Mouse (Mus musculus): ENCODE results near the gene Ankrd53. TPM values are rescaled to one million over a fixed set of nuclear protein-coding genes. Genes with fewer than 3 reads are reported as not detected.

Gene Ankrd53
- total RNA-seq (2017): not detected in 3 replicates

- no peak for ATAC-seq (replicated peaks; ENCODE audit: insufficient number of reproducible peaks, low FRiP score, low TSS enrichment, poor library complexity, severe bottlenecking)
Observed at GRCm38 (mm10) chr6:83762344-83762743, at the start of gene Ankrd53. TSS of gene Ankrd53 (plus strand) at chr6:83762644.

- no peak for ATAC-seq (replicated peaks; ENCODE audit: insufficient number of reproducible peaks, low FRiP score, low TSS enrichment, poor library complexity, severe bottlenecking)
Observed at GRCm38 (mm10) chr6:83713271-83714136, 48.9 kb upstream of the Ankrd53 start.

GRCm38 (mm10) chr6:83714221-83715123 is 48.0 kb upstream of the Ankrd53 start:
- ATAC-seq (replicated peaks; ENCODE audit: insufficient number of reproducible peaks, low FRiP score, low TSS enrichment, poor library complexity, severe bottlenecking): no peak

DNA sequence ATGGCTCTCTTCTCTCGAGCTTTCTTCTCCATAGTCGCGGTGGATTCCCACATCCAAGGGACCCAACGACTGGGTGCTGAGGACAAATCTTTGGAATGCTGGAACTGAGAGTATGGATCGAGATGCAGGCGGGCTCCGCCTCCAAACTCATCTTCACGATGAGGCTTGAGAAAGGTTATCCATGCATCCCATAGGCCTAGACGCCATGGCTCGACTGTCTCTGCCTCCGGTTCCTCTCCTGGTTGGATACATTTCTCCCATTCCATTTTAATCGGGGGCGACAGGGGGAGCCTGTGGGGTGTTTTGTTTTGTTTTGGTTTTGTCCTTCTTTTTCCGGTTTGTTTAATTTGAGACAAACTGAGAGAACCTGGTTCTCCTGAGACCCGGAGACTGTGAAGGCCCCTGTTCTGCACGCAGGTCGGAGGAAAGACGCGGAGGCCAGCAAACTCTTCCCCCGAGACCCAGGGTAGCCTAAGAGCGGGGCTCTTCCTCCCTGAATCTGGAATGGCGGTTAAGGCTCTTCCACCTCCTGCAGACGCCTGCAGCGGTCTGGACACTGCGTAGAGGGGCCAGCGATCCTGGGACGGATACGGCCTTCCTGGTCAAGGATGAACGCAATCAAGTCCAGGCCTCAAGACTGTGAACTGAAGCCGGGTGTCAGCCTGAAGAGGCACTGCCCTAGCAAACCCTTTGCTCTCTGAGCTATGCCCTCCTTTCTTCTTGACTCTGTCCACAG is 46.8 kb upstream of the Ankrd53 start:
- ATAC-seq (replicated peaks; ENCODE audit: insufficient number of reproducible peaks, low FRiP score, low TSS enrichment, poor library complexity, severe bottlenecking): no peak

DNA sequence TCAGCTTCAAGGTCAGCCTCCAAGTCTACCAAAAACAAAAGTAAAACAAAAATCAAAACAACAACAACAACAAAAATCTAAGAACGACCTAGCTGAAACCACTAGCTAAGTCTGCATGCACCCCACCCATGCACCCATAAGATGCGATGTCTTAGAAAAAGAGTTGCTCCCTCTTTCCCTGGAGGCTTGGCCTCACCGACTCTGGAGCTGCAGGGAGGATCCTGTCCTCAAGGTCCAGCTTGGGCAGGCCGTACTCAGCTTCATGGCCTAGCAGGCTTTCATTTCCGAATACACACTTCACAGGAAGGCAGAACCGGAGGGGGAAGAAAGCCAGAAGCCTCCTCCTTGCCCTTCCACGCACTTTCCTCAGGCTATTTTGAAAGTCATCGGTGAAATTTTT is 45.4 kb upstream of the Ankrd53 start:
- ATAC-seq (replicated peaks; ENCODE audit: insufficient number of reproducible peaks, low FRiP score, low TSS enrichment, poor library complexity, severe bottlenecking): no peak

GRCm38 (mm10) chr6:83722526-83722925 is 39.9 kb upstream of the Ankrd53 start:
- no peak for ATAC-seq (replicated peaks; ENCODE audit: insufficient number of reproducible peaks, low FRiP score, low TSS enrichment, poor library complexity, severe bottlenecking)

DNA sequence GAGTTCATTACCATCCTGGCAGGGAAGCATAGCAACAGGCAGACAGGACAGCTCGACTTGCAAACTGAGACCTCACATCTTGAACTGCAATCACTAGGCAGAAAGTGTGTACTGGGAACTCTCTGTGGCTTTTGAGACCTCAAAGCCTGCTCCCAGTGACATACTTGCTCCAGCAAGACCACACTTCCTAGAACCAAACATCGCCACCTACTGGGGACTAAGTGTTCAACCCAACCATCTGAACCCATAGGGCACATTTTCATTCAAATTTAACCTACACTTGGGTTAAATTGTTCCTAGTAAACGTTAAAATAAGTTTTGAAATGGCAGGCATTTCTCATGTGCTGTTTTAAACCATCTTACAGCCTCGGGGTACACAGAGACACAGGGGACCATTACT is 35.3 kb upstream of the Ankrd53 start:
- no peak for ATAC-seq (replicated peaks; ENCODE audit: insufficient number of reproducible peaks, low FRiP score, low TSS enrichment, poor library complexity, severe bottlenecking)

DNA sequence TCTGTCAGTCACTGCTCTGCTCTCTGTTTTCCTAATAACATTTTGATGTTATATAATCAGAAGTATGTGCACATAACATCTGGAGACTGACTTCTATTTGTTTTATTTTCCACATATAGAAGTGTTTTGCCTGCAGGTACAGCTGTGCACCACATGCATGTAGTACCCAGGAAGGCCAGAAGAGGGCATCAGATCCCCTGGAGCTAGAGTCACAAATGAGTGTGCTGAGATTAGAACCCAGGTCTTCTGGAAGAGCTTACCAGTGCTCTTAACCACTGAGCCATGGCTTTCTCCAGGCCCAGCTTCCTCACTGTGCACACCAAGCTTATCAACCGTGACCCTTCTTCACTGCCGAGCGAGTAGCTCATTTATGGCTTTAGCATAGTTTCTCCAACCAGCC is 34.0 kb upstream of the Ankrd53 start:
- ATAC-seq (replicated peaks; ENCODE audit: insufficient number of reproducible peaks, low FRiP score, low TSS enrichment, poor library complexity, severe bottlenecking): no peak

GRCm38 (mm10) chr6:83729350-83729970 is 33.0 kb upstream of the Ankrd53 start:
- no peak for ATAC-seq (replicated peaks; ENCODE audit: insufficient number of reproducible peaks, low FRiP score, low TSS enrichment, poor library complexity, severe bottlenecking)

- ATAC-seq (replicated peaks; ENCODE audit: insufficient number of reproducible peaks, low FRiP score, low TSS enrichment, poor library complexity, severe bottlenecking): no peak
Observed at GRCm38 (mm10) chr6:83731128-83731527, 31.3 kb upstream of the Ankrd53 start.

DNA sequence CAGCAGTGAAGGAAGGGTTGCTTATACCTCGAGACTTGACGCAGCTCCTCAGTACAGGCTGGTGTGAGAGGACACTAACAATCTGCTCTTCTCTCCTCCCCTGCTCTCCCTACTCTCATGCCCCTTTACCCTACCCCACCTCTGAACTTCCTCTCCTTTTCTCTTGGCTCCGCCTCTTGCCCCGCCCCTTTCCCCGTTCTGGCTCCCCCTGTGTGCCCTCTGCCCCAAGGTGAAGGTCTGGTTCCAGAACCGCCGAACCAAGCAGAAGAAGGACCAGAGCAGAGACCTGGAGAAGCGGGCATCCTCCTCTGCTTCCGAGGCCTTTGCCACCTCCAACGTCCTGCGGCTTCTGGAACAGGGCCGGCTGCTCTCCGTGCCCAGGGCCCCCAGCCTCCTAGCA is 25.1 kb upstream of the Ankrd53 start:
- no peak for ATAC-seq (replicated peaks; ENCODE audit: insufficient number of reproducible peaks, low FRiP score, low TSS enrichment, poor library complexity, severe bottlenecking)

GRCm38 (mm10) chr6:83738596-83738995 is 23.8 kb upstream of the Ankrd53 start:
- ATAC-seq (replicated peaks; ENCODE audit: insufficient number of reproducible peaks, low FRiP score, low TSS enrichment, poor library complexity, severe bottlenecking): no peak

GRCm38 (mm10) chr6:83742761-83743160 is 19.7 kb upstream of the Ankrd53 start, which contains the start of gene Atp6v1b1:
TSS of gene Atp6v1b1 (plus strand) at chr6:83742990.
- ATAC-seq (replicated peaks; ENCODE audit: insufficient number of reproducible peaks, low FRiP score, low TSS enrichment, poor library complexity, severe bottlenecking): no peak

DNA sequence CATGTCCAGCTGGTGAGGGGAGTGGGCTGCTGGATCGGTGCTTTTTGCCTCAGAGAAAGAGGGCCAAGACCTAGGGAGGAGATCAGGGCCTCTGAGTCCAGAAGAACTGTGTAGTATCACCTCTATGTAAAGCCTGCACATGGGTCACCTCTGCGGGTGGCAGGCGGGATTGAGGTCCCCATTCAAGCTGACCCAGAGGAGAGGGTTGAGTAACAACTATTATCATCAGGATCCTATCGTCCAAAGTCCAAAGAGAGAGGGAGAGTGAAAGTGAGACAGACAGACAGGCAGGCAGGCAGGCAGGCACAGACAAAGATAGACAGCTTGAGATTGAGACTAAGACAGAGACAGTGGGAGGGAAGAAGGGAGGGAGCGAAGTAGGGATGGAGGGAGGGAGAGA is 19.2 kb upstream of the Ankrd53 start:
- ATAC-seq (replicated peaks; ENCODE audit: insufficient number of reproducible peaks, low FRiP score, low TSS enrichment, poor library complexity, severe bottlenecking): no peak

DNA sequence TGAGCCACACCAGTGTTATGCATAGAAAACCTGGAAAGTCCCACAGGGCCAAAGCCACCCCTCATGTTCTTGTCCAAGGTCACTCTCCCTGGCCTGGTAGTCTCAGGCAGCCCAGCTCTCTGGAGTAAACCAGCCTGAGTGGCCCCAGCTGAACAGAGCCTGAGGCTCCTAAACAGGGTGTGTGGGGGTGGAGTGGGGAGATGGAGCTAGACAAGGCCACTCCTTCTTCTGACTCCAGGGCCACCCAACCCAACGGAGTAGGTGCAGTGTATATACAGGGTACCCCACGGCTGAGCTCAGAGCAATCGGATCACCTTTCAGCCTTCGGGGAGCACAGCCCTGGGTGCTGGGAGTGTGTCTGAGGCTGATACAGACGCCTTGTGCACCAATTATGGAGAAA is 18.3 kb upstream of the Ankrd53 start:
- ATAC-seq (replicated peaks; ENCODE audit: insufficient number of reproducible peaks, low FRiP score, low TSS enrichment, poor library complexity, severe bottlenecking): no peak

DNA sequence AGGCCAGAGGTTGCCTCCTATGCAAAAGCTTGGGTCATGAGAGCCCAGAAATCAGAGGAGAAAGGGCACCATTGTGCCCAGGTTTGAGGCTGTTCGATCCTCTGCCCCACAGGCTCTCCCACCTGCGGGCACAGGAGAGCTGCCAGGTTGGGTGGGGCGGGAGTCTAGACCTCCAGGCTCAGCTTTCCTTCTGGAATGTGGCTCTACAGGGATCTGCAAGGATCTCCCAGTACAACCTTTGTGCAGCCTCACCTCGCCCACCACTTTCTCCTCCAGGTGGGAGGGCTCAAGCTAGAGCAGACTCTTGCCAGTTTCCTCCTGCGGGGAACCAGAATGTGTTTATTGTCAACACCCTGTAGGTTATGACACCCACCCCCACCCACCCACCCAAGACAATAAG is 17.9 kb upstream of the Ankrd53 start:
- ATAC-seq (replicated peaks; ENCODE audit: insufficient number of reproducible peaks, low FRiP score, low TSS enrichment, poor library complexity, severe bottlenecking): no peak

DNA sequence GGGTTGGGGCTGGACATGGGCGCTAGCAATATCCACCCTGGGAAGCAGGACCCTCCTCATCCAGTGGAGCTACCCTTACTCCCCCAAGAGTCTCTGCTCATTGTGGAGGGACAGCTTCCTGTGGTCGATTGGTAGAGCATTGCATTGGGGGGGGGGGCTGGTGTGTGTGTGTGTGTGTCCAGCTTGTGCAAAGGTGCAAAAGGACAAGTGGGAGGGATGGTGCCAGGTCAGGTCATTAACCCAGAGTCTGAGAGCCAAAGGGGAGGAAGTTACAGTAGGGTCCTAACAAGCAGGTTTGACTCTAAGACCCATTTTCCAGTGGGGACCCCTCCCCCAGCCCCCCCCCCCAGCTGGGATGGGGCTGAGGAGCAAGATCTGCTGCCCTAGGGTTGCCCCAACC is 17.0 kb upstream of the Ankrd53 start:
- ATAC-seq (replicated peaks; ENCODE audit: insufficient number of reproducible peaks, low FRiP score, low TSS enrichment, poor library complexity, severe bottlenecking): no peak

DNA sequence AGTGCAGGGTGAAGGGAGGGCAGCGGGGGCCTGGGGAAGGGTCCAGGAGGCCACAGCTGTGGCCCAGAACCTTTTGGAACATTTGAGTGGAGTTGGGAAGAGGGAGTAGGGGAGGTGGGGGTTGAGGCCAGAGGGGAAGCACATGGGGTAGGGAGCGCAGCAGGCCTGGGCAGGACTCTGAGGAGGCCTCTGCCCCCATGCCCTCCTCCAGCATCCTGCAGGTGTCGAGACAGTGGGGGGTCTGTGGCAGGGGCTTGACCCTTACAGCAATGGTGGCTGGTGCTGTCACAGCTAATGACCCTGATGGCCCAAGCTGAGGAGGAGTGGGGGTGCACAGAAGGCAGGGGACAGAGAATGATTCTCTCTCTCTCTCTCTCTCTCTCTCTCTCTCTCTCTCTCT is 13.2 kb upstream of the Ankrd53 start:
- no peak for ATAC-seq (replicated peaks; ENCODE audit: insufficient number of reproducible peaks, low FRiP score, low TSS enrichment, poor library complexity, severe bottlenecking)

All from monocyte, adult 5-6 weeks (primary cell).